Mouse (Mus musculus) olfactory bulb, adult 2 months (tissue): ENCODE measurements at regions not wholly inside any gene's neighbourhood (a gene's known extent, or its start where the extent isn't known, plus 50 kb on each side); places are given as distances from the start of the nearest gene placed in this dataset.

Experiments used
- CTCF ChIP-seq: fragments of 200-500 bp; IDR thresholded peaks from 2 replicates; pipeline ENCODE4 v1.5.1; 2012; ENCODE audit warnings: low read depth, mild to moderate bottlenecking, low read length, moderate library complexity; ENCODE audit not compliant: insufficient read depth
- POLR2A ChIP-seq: fragments of 200-500 bp; IDR thresholded peaks from 2 replicates; pipeline ENCODE4 v1.6.1; 2012; ENCODE audit warnings: mild to moderate bottlenecking, low read depth, low read length, moderate library complexity; ENCODE audit not compliant: insufficient read depth

GRCm38 (mm10) chr12:39938211-39938610 is 99.6 kb downstream of the Arl4a start:
- TF ChIP-seq CTCF (no peak), POLR2A (no peak)
